18 mouse cellular contexts compared by ENCODE assay signal in genomic region chr9:21028560-21029110, GRCm38 (mm10). TPM values are rescaled to one million over a fixed set of nuclear protein-coding genes. Genes with fewer than 3 reads are reported as not detected.
A peak's percentile ranks its signal among the peaks of the same experiment; 100 is the strongest.
DNase-seq lines count a peak whose midpoint lies in the region; ATAC-seq lines count a peak whose summit lies in the region.
"Had no signal": no experiment of that assay in that cellular context is flagged by ENCODE, and none has a peak within 500 bp of the region (broad histone marks: within the 10 kb centered on the region; RNA-seq: fewer than 3 reads in every experiment).

No protein-coding gene starts in this region.

- 75% methylated on average over 6 of the region's 6 CpGs for WGBS in forebrain, embryonic 10.5 days
- WGBS in forebrain, embryonic 13.5 days: 69% methylated on average over 6 of the region's 6 CpGs
- WGBS in liver, embryonic 11.5 days: 61% methylated on average over 6 of the region's 6 CpGs
- WGBS in liver, embryonic 15.5 days (ENCODE audit: insufficient replicate concordance): 38% methylated on average over 6 of the region's 6 CpGs
- 74% methylated on average over 6 of the region's 6 CpGs for WGBS in forebrain, embryonic 15.5 days

- H3K9ac ChIP-seq in forebrain, embryonic 13.5 days: no peak overlapping the region
- peak overlapping the region; percentile 51 for H3K9ac ChIP-seq in liver, embryonic 11.5 days (ENCODE audit: low read depth, low read length)
- H3K9ac ChIP-seq in liver, embryonic 15.5 days: peak overlapping the region; percentile 86
- H3K9ac ChIP-seq in forebrain, embryonic 15.5 days (replicated peaks): no peak overlapping the region
- H3K9ac ChIP-seq: embryonic facial prominence, embryonic 15.5 days had no signal

- H3K27ac ChIP-seq in forebrain, embryonic 10.5 days: no peak overlapping the region
- H3K27ac ChIP-seq in forebrain, embryonic 13.5 days: no peak overlapping the region
- peak overlapping the region; percentile 86 for H3K27ac ChIP-seq in liver, embryonic 11.5 days (ENCODE audit: low read depth, low read length)
- H3K27ac ChIP-seq in liver, embryonic 15.5 days (replicated peaks): peak overlapping the region; percentile 99
- no peak overlapping the region for H3K27ac ChIP-seq in forebrain, embryonic 15.5 days (replicated peaks)
- H3K27ac ChIP-seq: embryonic facial prominence, embryonic 15.5 days; limb, embryonic 12.5 days; neural tube, embryonic 13.5 days had no signal

- no peaks in the 10 kb centered on the region for H3K9me3 ChIP-seq in forebrain, embryonic 10.5 days
- H3K9me3 ChIP-seq in forebrain, embryonic 13.5 days (replicated peaks): no peaks in the 10 kb centered on the region
- no peaks in the 10 kb centered on the region for H3K9me3 ChIP-seq in liver, embryonic 11.5 days (ENCODE audit: control insufficient read depth, low read length)
- no peaks in the 10 kb centered on the region for H3K9me3 ChIP-seq in liver, embryonic 15.5 days (replicated peaks)
- H3K9me3 ChIP-seq in forebrain, embryonic 15.5 days: no peaks in the 10 kb centered on the region
- H3K9me3 ChIP-seq: embryonic facial prominence, embryonic 15.5 days; limb, embryonic 12.5 days; neural tube, embryonic 13.5 days had no signal

- ATAC-seq in forebrain, embryonic 13.5 days: no peak
- ATAC-seq in liver, embryonic 11.5 days (replicated peaks; ENCODE audit: low FRiP score): no peak
- no peak for ATAC-seq in liver, embryonic 15.5 days (ENCODE audit: insufficient read depth)
- no peak for ATAC-seq in forebrain, embryonic 15.5 days (replicated peaks)
- ATAC-seq: forebrain, postnatal 0 days had no signal

- H3K27me3 ChIP-seq in forebrain, embryonic 10.5 days (ENCODE audit: poor library complexity, severe bottlenecking): peaks cover 87% of the 10 kb centered on the region
- peaks cover 82% of the 10 kb centered on the region for H3K27me3 ChIP-seq in forebrain, embryonic 13.5 days
- peaks cover 22% of the 10 kb centered on the region for H3K27me3 ChIP-seq in liver, embryonic 11.5 days (replicated peaks; ENCODE audit: control insufficient read depth, insufficient read depth, low read length)
- peaks cover 22% of the 10 kb centered on the region for H3K27me3 ChIP-seq in liver, embryonic 15.5 days
- peaks cover 53% of the 10 kb centered on the region for H3K27me3 ChIP-seq in forebrain, embryonic 15.5 days

- H3K36me3 ChIP-seq in forebrain, embryonic 10.5 days (replicated peaks): no peaks in the 10 kb centered on the region
- no peaks in the 10 kb centered on the region for H3K36me3 ChIP-seq in forebrain, embryonic 13.5 days (ENCODE audit: poor library complexity, severe bottlenecking)
- no peaks in the 10 kb centered on the region for H3K36me3 ChIP-seq in liver, embryonic 11.5 days (ENCODE audit: control insufficient read depth, insufficient read depth, low read length)
- peaks cover 11% of the 10 kb centered on the region for H3K36me3 ChIP-seq in liver, embryonic 15.5 days (replicated peaks)
- no peaks in the 10 kb centered on the region for H3K36me3 ChIP-seq in forebrain, embryonic 15.5 days
- H3K36me3 ChIP-seq: embryonic facial prominence, embryonic 15.5 days; limb, embryonic 12.5 days; neural tube, embryonic 13.5 days had no signal

- H3K4me2 ChIP-seq in forebrain, embryonic 13.5 days: no peak overlapping the region
- peak overlapping the region; percentile 100 for H3K4me2 ChIP-seq in liver, embryonic 11.5 days
- H3K4me2 ChIP-seq in liver, embryonic 15.5 days: peak overlapping the region; percentile 100
- H3K4me2 ChIP-seq in forebrain, embryonic 15.5 days (replicated peaks): no peak overlapping the region

- DNase-seq in forebrain, embryonic 10.5 days (ENCODE audit: extremely low spot score, low spot score): no peak
- DNase-seq in liver, embryonic 11.5 days (ENCODE audit: low spot score): no peak
- DNase-seq in liver: no peak
- peak; percentile 48 for DNase-seq in c-Kit-negative CD71-positive TER-119-positive erythroid progenitor cells, embryonic 14.5 days (ENCODE audit: low read depth, low spot score)
- DNase-seq in adrenal gland, postnatal 14 days: no peak

- H3K4me1 ChIP-seq in forebrain, embryonic 10.5 days: peaks cover 50% of the 10 kb centered on the region
- peaks cover 46% of the 10 kb centered on the region for H3K4me1 ChIP-seq in forebrain, embryonic 13.5 days
- H3K4me1 ChIP-seq in liver, embryonic 11.5 days (replicated peaks; ENCODE audit: control insufficient read depth, insufficient read depth, low read length): peaks cover 43% of the 10 kb centered on the region
- H3K4me1 ChIP-seq in liver, embryonic 15.5 days (replicated peaks): peaks cover 79% of the 10 kb centered on the region
- peaks cover 46% of the 10 kb centered on the region for H3K4me1 ChIP-seq in forebrain, embryonic 15.5 days

- H3K4me3 ChIP-seq in forebrain, embryonic 10.5 days: 0 out of 2 replicates have a peak overlapping the region, but pooled peaks have one; percentile 50
- no peak overlapping the region for H3K4me3 ChIP-seq in forebrain, embryonic 13.5 days
- H3K4me3 ChIP-seq in liver, embryonic 11.5 days (ENCODE audit: low read depth, low read length): 0 out of 2 replicates have a peak overlapping the region, but pooled peaks have one; percentile 65
- peak overlapping the region; percentile 77 for H3K4me3 ChIP-seq in liver, embryonic 15.5 days (replicated peaks)
- H3K4me3 ChIP-seq in forebrain, embryonic 15.5 days: no peak overlapping the region

RNA-seq across cellular contexts. Expression of gene Icam4, which starts 0.5 kb away (rescaled TPM):
- polyA plus RNA-seq in forebrain, embryonic 10.5 days (2016; fragmentation: Nextera tagmentation; extraction: Ambion mirVana): 4.8 and 7.9 TPM in 2 replicates
- polyA plus RNA-seq in forebrain, embryonic 13.5 days (2015; fragmentation: Nextera tagmentation; extraction: Ambion mirVana): 0.17 and 0.37 TPM in 2 replicates
- 146 and 147 TPM in 2 replicates for polyA plus RNA-seq in liver, embryonic 11.5 days (2014; fragmentation: Nextera tagmentation; extraction: Ambion mirVana)
- polyA plus RNA-seq in liver, embryonic 15.5 days (2015; fragmentation: Nextera tagmentation; extraction: Ambion mirVana): 195 and 201 TPM in 2 replicates
- total RNA-seq in adrenal gland, postnatal 14 days (2021): 1.2 and 4.1 TPM in 2 replicates
- polyA plus RNA-seq in forebrain, embryonic 15.5 days (2015; fragmentation: Nextera tagmentation; extraction: Ambion mirVana): 0.25 TPM in 1 of 2 replicates, not detected in the other
- total RNA-seq: forebrain, postnatal 0 days; midbrain, postnatal 0 days had no signal
- polyA plus RNA-seq: forebrain, postnatal 0 days had no signal

RNA-seq across cellular contexts. Expression of gene Icam5, which starts 3.2 kb away (rescaled TPM):
- 0.05 TPM in 1 of 2 replicates, not detected in the other for polyA plus RNA-seq in forebrain, embryonic 10.5 days (2016; fragmentation: Nextera tagmentation; extraction: Ambion mirVana)
- 0.19 and 0.45 TPM in 2 replicates for polyA plus RNA-seq in forebrain, embryonic 13.5 days (2015; fragmentation: Nextera tagmentation; extraction: Ambion mirVana)
- 0.37 and 0.44 TPM in 2 replicates for polyA plus RNA-seq in liver, embryonic 11.5 days (2014; fragmentation: Nextera tagmentation; extraction: Ambion mirVana)
- 0.25 and 0.43 TPM in 2 replicates for polyA plus RNA-seq in liver, embryonic 15.5 days (2015; fragmentation: Nextera tagmentation; extraction: Ambion mirVana)
- 0.74 and 0.90 TPM in 2 replicates for total RNA-seq in adrenal gland, postnatal 14 days (2021)
- polyA plus RNA-seq in forebrain, embryonic 15.5 days (2015; fragmentation: Nextera tagmentation; extraction: Ambion mirVana): 1.5 and 2.2 TPM in 2 replicates
- total RNA-seq: hematopoietic stem cell, adult 5-6 weeks had no signal
- polyA plus RNA-seq: limb, embryonic 12.5 days had no signal

RNA-seq across cellular contexts. Expression of gene Icam1, which starts 12.8 kb away (rescaled TPM):
- polyA plus RNA-seq in forebrain, embryonic 10.5 days (2016; fragmentation: Nextera tagmentation; extraction: Ambion mirVana): 4.1 and 5.8 TPM in 2 replicates
- polyA plus RNA-seq in forebrain, embryonic 13.5 days (2015; fragmentation: Nextera tagmentation; extraction: Ambion mirVana): 2.4 and 2.8 TPM in 2 replicates
- 12.2 and 13.0 TPM in 2 replicates for polyA plus RNA-seq in liver, embryonic 11.5 days (2014; fragmentation: Nextera tagmentation; extraction: Ambion mirVana)
- 10.2 and 11.3 TPM in 2 replicates for polyA plus RNA-seq in liver, embryonic 15.5 days (2015; fragmentation: Nextera tagmentation; extraction: Ambion mirVana)
- 12.7 and 13.8 TPM in 2 replicates for total RNA-seq in adrenal gland, postnatal 14 days (2021)
- 2.8 and 3.0 TPM in 2 replicates for polyA plus RNA-seq in forebrain, embryonic 15.5 days (2015; fragmentation: Nextera tagmentation; extraction: Ambion mirVana)

RNA-seq across cellular contexts. Expression of gene Mrpl4, which starts 26.1 kb away (rescaled TPM):
- 152 and 154 TPM in 2 replicates for polyA plus RNA-seq in forebrain, embryonic 10.5 days (2016; fragmentation: Nextera tagmentation; extraction: Ambion mirVana)
- polyA plus RNA-seq in forebrain, embryonic 13.5 days (2015; fragmentation: Nextera tagmentation; extraction: Ambion mirVana): 115 and 124 TPM in 2 replicates
- polyA plus RNA-seq in liver, embryonic 11.5 days (2014; fragmentation: Nextera tagmentation; extraction: Ambion mirVana): 138 and 145 TPM in 2 replicates
- polyA plus RNA-seq in liver, embryonic 15.5 days (2015; fragmentation: Nextera tagmentation; extraction: Ambion mirVana): 62.1 and 66.9 TPM in 2 replicates
- 135 and 144 TPM in 2 replicates for total RNA-seq in adrenal gland, postnatal 14 days (2021)
- polyA plus RNA-seq in forebrain, embryonic 15.5 days (2015; fragmentation: Nextera tagmentation; extraction: Ambion mirVana): 112 and 115 TPM in 2 replicates

RNA-seq across cellular contexts. Expression of gene Zglp1, which starts 38.3 kb away (rescaled TPM):
- polyA plus RNA-seq in forebrain, embryonic 10.5 days (2016; fragmentation: Nextera tagmentation; extraction: Ambion mirVana): 1.5 and 1.9 TPM in 2 replicates
- 0.81 and 2.2 TPM in 2 replicates for polyA plus RNA-seq in forebrain, embryonic 13.5 days (2015; fragmentation: Nextera tagmentation; extraction: Ambion mirVana)
- polyA plus RNA-seq in liver, embryonic 11.5 days (2014; fragmentation: Nextera tagmentation; extraction: Ambion mirVana): 0.67 and 1.4 TPM in 2 replicates
- polyA plus RNA-seq in liver, embryonic 15.5 days (2015; fragmentation: Nextera tagmentation; extraction: Ambion mirVana): 0.63 TPM in 1 of 2 replicates, not detected in the other
- not detected in 2 replicates for total RNA-seq in adrenal gland, postnatal 14 days (2021)
- 0.37 and 2.2 TPM in 2 replicates for polyA plus RNA-seq in forebrain, embryonic 15.5 days (2015; fragmentation: Nextera tagmentation; extraction: Ambion mirVana)
- total RNA-seq: adrenal gland, postnatal 25 days; forebrain, postnatal 0 days; gastrocnemius, postnatal 14 days; hematopoietic stem cell, adult 5-6 weeks; layer of hippocampus, postnatal 36 days had no signal
- polyA plus RNA-seq: intestine, embryonic 14.5 days; midbrain, postnatal 0 days had no signal

Comparison
In these comparisons a context has a peak if more than half of its experiments do, and no peak if none do; other contexts are left out.
1. H3K4me3 ChIP-seq: peak in forebrain, embryonic 10.5 days (single experiment), liver, embryonic 11.5 days (single experiment) and liver, embryonic 15.5 days (single experiment); none in forebrain, embryonic 13.5 days (single experiment) and forebrain, embryonic 15.5 days (single experiment).
2. H3K27ac ChIP-seq: peak in liver, embryonic 11.5 days (single experiment) and liver, embryonic 15.5 days (single experiment); none in forebrain, embryonic 10.5 days (single experiment), forebrain, embryonic 13.5 days (single experiment) and forebrain, embryonic 15.5 days (single experiment).
3. H3K4me2 ChIP-seq: peak in liver, embryonic 11.5 days (single experiment) and liver, embryonic 15.5 days (single experiment); none in forebrain, embryonic 13.5 days (single experiment) and forebrain, embryonic 15.5 days (single experiment).
4. H3K9ac ChIP-seq: peak in liver, embryonic 11.5 days (single experiment) and liver, embryonic 15.5 days (single experiment); none in forebrain, embryonic 13.5 days (single experiment) and forebrain, embryonic 15.5 days (single experiment).
5. RNA of gene Icam4, which starts 0.5 kb away (polyA plus RNA-seq): 195 to 201 TPM in liver, embryonic 15.5 days and 146 to 147 TPM in liver, embryonic 11.5 days; 4.8 to 7.9 TPM in forebrain, embryonic 10.5 days, 0.25 TPM in forebrain, embryonic 15.5 days and 0.17 to 0.37 TPM in forebrain, embryonic 13.5 days; every median in the first group is over 10 times any median in the second.